Mouse (Mus musculus): ENCODE data around the gene Shmt1. TPM values are rescaled to one million over a fixed set of nuclear protein-coding genes. Genes with fewer than 3 reads are reported as not detected.

Shmt1 gene
- polyA plus RNA-seq, 1 experiment = 15.3 TPM

DNA sequence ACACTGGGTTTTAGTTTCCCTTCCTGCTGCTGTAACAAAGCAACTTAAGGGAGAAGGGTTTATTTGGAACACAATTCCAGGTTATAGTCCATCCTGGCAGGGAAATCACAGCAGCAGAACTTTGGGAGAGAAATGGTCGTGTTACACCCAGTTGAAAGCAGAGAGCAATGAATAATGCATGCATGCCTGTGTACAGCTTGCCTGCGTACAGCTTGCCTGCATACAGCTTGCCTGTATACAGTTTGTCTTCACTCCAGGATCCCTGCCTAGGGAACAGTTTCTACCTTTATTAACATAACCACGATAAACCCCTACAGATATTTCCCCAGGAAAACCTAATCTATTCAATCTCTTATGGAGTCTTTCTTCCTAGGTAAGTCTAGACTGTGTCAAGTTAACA is 40.7 kb downstream of the Shmt1 start:
- WGBS = 85% methylated on average over 3 of the region's 3 CpGs

DNA sequence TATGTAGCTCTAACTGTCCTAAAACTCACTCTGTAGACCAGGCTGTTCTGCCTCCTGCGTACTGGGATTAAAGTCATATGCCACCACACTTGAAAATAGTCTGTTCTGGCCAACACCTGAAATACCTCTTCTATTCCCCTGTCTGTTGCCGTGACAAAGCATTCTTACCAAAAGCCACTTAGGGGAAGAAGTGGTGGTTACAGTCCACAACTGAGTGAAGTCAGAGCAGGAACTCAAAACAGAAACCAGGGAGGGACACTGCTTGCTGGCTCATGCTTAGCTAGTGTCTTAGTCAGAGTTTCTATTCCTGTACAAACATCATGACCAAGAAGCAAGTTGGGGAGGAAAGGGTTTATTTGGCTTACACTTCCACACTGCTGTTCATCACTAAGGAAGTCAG is 42.2 kb downstream of the Shmt1 start:
- H3K36me3 ChIP-seq (ENCODE audit: control insufficient read depth, insufficient read depth, low read length) = no peaks in the 10 kb centered on the region
- no peak overlapping the region for H3K27ac ChIP-seq (ENCODE audit: insufficient read depth, low read depth, low read length)
- no peaks in the 10 kb centered on the region for H3K4me1 ChIP-seq (ENCODE audit: control insufficient read depth, insufficient read depth, insufficient read length, low read length)
- TF ChIP-seq CTCF (IDR thresholded peaks at IDR 0.05; ENCODE audit: extremely low read depth, insufficient read length, insufficient replicate concordance, low read depth, low read length) (no peak), POLR2A (IDR thresholded peaks at IDR 0.05; ENCODE audit: low read depth, low read length) (no peak)
- H3K27me3 ChIP-seq (ENCODE audit: control insufficient read depth, insufficient read depth, low read length) = no peaks in the 10 kb centered on the region
- no peak overlapping the region for H3K4me3 ChIP-seq (ENCODE audit: low read depth, low read length)
- WGBS = 72% methylated on average over 2 of the region's 2 CpGs

More for the DNA sequence above, 40.7 kb downstream of the Shmt1 start:
- no peaks in the 10 kb centered on the region for H3K4me1 ChIP-seq (ENCODE audit: control insufficient read depth, insufficient read depth, insufficient read length, low read length)
- no peak overlapping the region for H3K4me3 ChIP-seq (ENCODE audit: low read depth, low read length)
- H3K27ac ChIP-seq (ENCODE audit: insufficient read depth, low read depth, low read length) = no peak overlapping the region
- no peaks in the 10 kb centered on the region for H3K27me3 ChIP-seq (ENCODE audit: control insufficient read depth, insufficient read depth, low read length)
- H3K36me3 ChIP-seq (ENCODE audit: control insufficient read depth, insufficient read depth, low read length) = no peaks in the 10 kb centered on the region
- TF ChIP-seq POLR2A (IDR thresholded peaks at IDR 0.05; ENCODE audit: low read depth, low read length) (no peak), CTCF (IDR thresholded peaks at IDR 0.05; ENCODE audit: extremely low read depth, insufficient read length, insufficient replicate concordance, low read depth, low read length) (no peak)

DNA sequence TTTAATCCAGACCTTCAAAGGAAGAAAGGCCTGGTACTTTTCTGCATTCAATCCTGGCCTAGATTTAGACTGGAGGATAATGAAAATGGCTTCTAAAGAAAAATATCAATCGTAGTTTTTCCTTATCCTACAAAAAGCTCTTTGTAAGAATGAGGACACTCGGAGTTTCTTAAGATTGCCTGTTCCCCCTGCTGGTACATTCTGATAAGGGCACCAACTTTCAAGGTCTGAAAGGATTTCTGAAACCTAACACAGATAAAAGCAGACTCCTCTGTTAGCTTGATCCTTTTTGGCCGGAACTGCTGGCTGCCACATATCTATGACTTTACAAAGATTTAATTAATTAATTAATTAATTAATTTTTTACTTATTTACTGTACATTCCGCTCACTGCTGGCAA is 44.5 kb downstream of the Shmt1 start:
- Histone ChIP-seq H3K36me3 (ENCODE audit: control insufficient read depth, insufficient read depth, low read length) (peaks cover 4% of the 10 kb centered on the region; the same call in 1 of the 2 replicates), H3K27me3 (ENCODE audit: control insufficient read depth, insufficient read depth, low read length) (no peaks in the 10 kb centered on the region), H3K4me1 (ENCODE audit: control insufficient read depth, insufficient read depth, insufficient read length, low read length) (peaks cover 1% of the 10 kb centered on the region; the same call in 1 of the 2 replicates), H3K27ac (ENCODE audit: insufficient read depth, low read depth, low read length) (no peak overlapping the region), H3K4me3 (ENCODE audit: low read depth, low read length) (no peak overlapping the region)
- 89% methylated on average over 4 of the region's 4 CpGs for WGBS
- TF ChIP-seq POLR2A (IDR thresholded peaks at IDR 0.05; ENCODE audit: low read depth, low read length) (no peak), CTCF (IDR thresholded peaks at IDR 0.05; ENCODE audit: extremely low read depth, insufficient read length, insufficient replicate concordance, low read depth, low read length) (no peak)

DNA sequence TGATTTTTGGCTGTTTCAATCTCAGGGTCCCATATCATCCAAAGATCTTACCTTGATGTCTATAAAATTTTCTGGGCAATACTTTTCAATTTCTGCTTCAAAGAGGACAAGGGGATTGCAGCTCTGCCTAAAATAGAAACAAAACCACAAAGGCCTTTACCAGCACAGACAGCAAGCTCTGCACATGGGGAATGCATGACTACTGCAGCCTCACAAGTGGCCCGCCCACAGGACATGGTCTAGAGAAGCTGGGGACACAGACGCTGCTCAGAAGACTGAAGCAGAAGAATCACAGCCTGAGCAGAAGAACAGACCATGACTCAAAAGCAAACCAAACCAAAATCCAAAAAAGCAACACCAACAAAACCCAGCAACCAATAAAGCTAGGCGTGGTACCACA is 49.8 kb downstream of the Shmt1 start:
- Histone ChIP-seq H3K4me3 (ENCODE audit: low read depth, low read length) (no peak overlapping the region), H3K36me3 (ENCODE audit: control insufficient read depth, insufficient read depth, low read length) (peaks cover 25% of the 10 kb centered on the region), H3K4me1 (ENCODE audit: control insufficient read depth, insufficient read depth, insufficient read length, low read length) (peaks cover 1% of the 10 kb centered on the region; the same call in 1 of the 2 replicates), H3K27ac (ENCODE audit: insufficient read depth, low read depth, low read length) (no peak overlapping the region), H3K27me3 (ENCODE audit: control insufficient read depth, insufficient read depth, low read length) (no peaks in the 10 kb centered on the region)
- TF ChIP-seq POLR2A (IDR thresholded peaks at IDR 0.05; ENCODE audit: low read depth, low read length) (no peak), CTCF (IDR thresholded peaks at IDR 0.05; ENCODE audit: extremely low read depth, insufficient read length, insufficient replicate concordance, low read depth, low read length) (no peak)
- WGBS = 88% methylated on average over 3 of the region's 3 CpGs

DNA sequence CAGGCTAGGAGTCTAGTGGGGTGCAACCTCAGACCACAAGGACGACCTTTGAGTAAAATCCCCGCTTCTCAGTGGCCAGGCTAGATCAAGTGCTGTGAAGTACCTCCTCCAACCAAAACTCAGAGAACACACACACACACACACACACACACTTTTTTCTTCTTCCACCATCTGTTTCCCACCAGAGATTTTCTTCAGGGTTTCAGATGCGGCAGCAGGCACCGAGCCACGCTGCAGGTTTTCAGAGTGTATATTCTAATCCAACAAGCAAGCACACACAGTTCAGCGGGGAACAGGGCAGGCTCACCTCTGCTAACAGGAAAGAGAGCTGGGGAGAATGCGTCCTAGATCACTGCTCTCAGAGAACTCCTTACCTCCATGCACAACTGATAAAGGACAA is 55.9 kb downstream of the Shmt1 start:
- Histone ChIP-seq H3K4me1 (ENCODE audit: control insufficient read depth, insufficient read depth, insufficient read length, low read length) (no peaks in the 10 kb centered on the region), H3K27ac (ENCODE audit: insufficient read depth, low read depth, low read length) (no peak overlapping the region), H3K36me3 (ENCODE audit: control insufficient read depth, insufficient read depth, low read length) (peaks cover 46% of the 10 kb centered on the region), H3K27me3 (ENCODE audit: control insufficient read depth, insufficient read depth, low read length) (no peaks in the 10 kb centered on the region), H3K4me3 (ENCODE audit: low read depth, low read length) (no peak overlapping the region)
- WGBS = 89% methylated on average over 7 of the region's 7 CpGs
- TF ChIP-seq CTCF (IDR thresholded peaks at IDR 0.05; ENCODE audit: extremely low read depth, insufficient read length, insufficient replicate concordance, low read depth, low read length) = no peak
- no peak for TF ChIP-seq POLR2A (IDR thresholded peaks at IDR 0.05; ENCODE audit: low read depth, low read length)

DNA sequence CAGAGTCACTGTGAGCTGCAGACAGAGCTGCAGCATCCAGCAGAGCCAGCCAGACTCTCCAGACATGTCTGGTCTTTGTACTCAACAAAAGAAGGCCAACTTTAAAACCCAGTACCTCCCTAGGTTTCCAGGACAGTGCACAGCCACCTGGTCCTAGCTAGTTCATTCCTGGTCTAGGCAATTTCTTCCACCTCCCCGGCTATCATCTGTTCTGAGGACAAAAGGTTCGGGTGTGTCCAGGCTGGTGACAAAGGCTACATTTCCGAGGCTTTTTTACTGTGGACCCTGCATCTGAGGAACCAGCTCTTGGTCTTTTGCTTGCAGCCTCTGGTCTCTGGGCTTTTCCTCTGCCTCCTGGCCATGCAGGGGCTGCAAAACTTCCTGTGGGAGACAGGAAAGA is 71.2 kb downstream of the Shmt1 start:
- Histone ChIP-seq H3K36me3 (ENCODE audit: control insufficient read depth, insufficient read depth, low read length) (peaks cover 22% of the 10 kb centered on the region), H3K27me3 (ENCODE audit: control insufficient read depth, insufficient read depth, low read length) (no peaks in the 10 kb centered on the region), H3K27ac (ENCODE audit: insufficient read depth, low read depth, low read length) (no peak overlapping the region), H3K4me3 (ENCODE audit: low read depth, low read length) (no peak overlapping the region), H3K4me1 (ENCODE audit: control insufficient read depth, insufficient read depth, insufficient read length, low read length) (no peaks in the 10 kb centered on the region)
- no peak for TF ChIP-seq CTCF (IDR thresholded peaks at IDR 0.05; ENCODE audit: extremely low read depth, insufficient read length, insufficient replicate concordance, low read depth, low read length)
- no peak for TF ChIP-seq POLR2A (IDR thresholded peaks at IDR 0.05; ENCODE audit: low read depth, low read length)
- 56% methylated on average over 3 of the region's 3 CpGs for WGBS

Other genes with a start within 250 kb of the Shmt1 start
- 18.9 and 32.4 TPM in 2 replicates for gene Llgl1, start 112.0 kb downstream of the Shmt1 start, polyA plus RNA-seq (2012; rRNA removed)
- 130 and 350 TPM in 2 replicates for gene Flii, start 84.5 kb downstream of the Shmt1 start, polyA plus RNA-seq (2012; rRNA removed)
- gene Mief2, start 83.3 kb downstream of the Shmt1 start, polyA plus RNA-seq (2012; rRNA removed) = 9.3 and 9.5 TPM in 2 replicates
- 3.0 and 4.7 TPM in 2 replicates for gene Top3a, start 34.4 kb downstream of the Shmt1 start, polyA plus RNA-seq (2012; rRNA removed)
- gene Smcr8, start 34.2 kb downstream of the Shmt1 start, polyA plus RNA-seq (2012; rRNA removed) = 3.8 and 5.8 TPM in 2 replicates
- 17.7 and 34.1 TPM in 2 replicates for gene Dhrs7b, start 18.9 kb upstream of the Shmt1 start, polyA plus RNA-seq (2012; rRNA removed)
- gene Tmem11, start 67.6 kb upstream of the Shmt1 start, polyA plus RNA-seq (2012; rRNA removed) = 35.6 and 55.5 TPM in 2 replicates
- gene Natd1, start 103.0 kb upstream of the Shmt1 start, polyA plus RNA-seq (2012; rRNA removed) = 7.1 and 13.2 TPM in 2 replicates
- gene Map2k3, start 120.3 kb upstream of the Shmt1 start, polyA plus RNA-seq (2012; rRNA removed) = 71.6 and 98.9 TPM in 2 replicates
- 0.81 and 1.0 TPM in 2 replicates for gene Kcnj12, start 210.8 kb upstream of the Shmt1 start, polyA plus RNA-seq (2012; rRNA removed)